Mouse (Mus musculus): ENCODE results near the gene Vax1.

- TF ChIP-seq CTCF (IDR thresholded peaks at IDR 0.05; ENCODE audit: low read depth) = no peak
- no peak for TF ChIP-seq EP300 (IDR thresholded peaks at IDR 0.05; ENCODE audit: low read depth)
These were observed 34.9 kb downstream of the Vax1 start for GRCm38 (mm10) chr19:59134916-59135315.

Data from heart, postnatal 0 days (tissue).